Mouse (Mus musculus) erythroblast, embryonic 14.5 days (primary cell): ENCODE measurements at regions not wholly inside any gene's neighbourhood (a gene's known extent, or its start where the extent isn't known, plus 50 kb on each side); places are given as distances from the start of the nearest gene placed in this dataset.

ENCODE experiments used
- GATA1 ChIP-seq: IDR thresholded peaks from 2 replicates; pipeline ENCODE4 v1.6.1; 2012; ENCODE audit warnings: low read length, inconsistent platforms, mixed read lengths
- TAL1 ChIP-seq: IDR thresholded peaks from 3 replicates; pipeline ENCODE4 v1.6.1; 2012; ENCODE audit warnings: low read length, inconsistent platforms, mixed read lengths

DNA sequence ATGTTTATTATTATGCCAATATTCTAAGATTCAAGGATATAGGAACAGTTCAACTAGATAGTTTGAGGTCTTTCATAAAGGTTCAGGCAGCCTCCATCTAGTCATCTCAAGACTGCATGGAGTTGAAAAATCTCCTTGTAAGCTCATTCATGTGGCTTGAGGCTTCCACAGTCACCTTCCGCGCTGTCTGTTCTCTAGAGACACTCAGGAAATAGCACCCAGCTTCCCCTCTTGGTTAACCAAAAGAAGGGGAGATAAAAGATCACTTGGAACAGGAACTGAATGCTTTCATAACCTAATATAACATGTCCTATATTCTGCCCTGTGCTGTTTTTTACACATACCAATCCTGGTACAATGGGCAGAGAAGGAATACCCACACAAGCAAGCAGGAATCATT, 206.3 kb upstream of the Ercc4 start:
- TF ChIP-seq GATA1, result no peak
- no peak for TF ChIP-seq TAL1
